Mouse (Mus musculus): ENCODE measurements around the gene Zfyve28. TPM values are rescaled to one million over a fixed set of nuclear protein-coding genes. Genes with fewer than 3 reads are reported as not detected.

The Zfyve28 gene
- polyA plus RNA-seq, 1 experiment from 2014 or later: 0.62 TPM

- Histone ChIP-seq H3K27ac (ENCODE audit: low read length) (no peak overlapping the region), H3K4me2 (replicated peaks; ENCODE audit: low read depth, low read length) (peak overlapping the region; percentile 54; the same call in 1 of the 2 replicates), H3K36me3 (ENCODE audit: control insufficient read depth, insufficient read depth, low read length) (no peaks in the 10 kb centered on the region), H3K9ac (replicated peaks; ENCODE audit: low read depth, low read length) (no peak overlapping the region), H3K4me3 (ENCODE audit: low read depth, low read length) (no peak overlapping the region), H3K9me3 (ENCODE audit: control insufficient read depth, low read depth, low read length) (no peaks in the 10 kb centered on the region), H3K27me3 (ENCODE audit: control insufficient read depth, insufficient read depth, low read length) (no peaks in the 10 kb centered on the region), H3K4me1 (ENCODE audit: control insufficient read depth, insufficient read depth, low read length) (peaks cover 7% of the 10 kb centered on the region; the same call in 1 of the 2 replicates)
- ATAC-seq (ENCODE audit: insufficient number of reproducible peaks, insufficient read depth, low FRiP score, low read depth): no peak
- WGBS: 31% methylated on average over 4 of the region's 4 CpGs
Measured at GRCm38 (mm10) chr5:34326249-34326691, 38.0 kb upstream of the Zfyve28 start.

- Histone ChIP-seq H3K4me2 (replicated peaks; ENCODE audit: low read depth, low read length) (no peak overlapping the region), H3K4me1 (ENCODE audit: control insufficient read depth, insufficient read depth, low read length) (peaks cover 7% of the 10 kb centered on the region; the same call in 1 of the 2 replicates), H3K9ac (replicated peaks; ENCODE audit: low read depth, low read length) (no peak overlapping the region), H3K4me3 (ENCODE audit: low read depth, low read length) (no peak overlapping the region), H3K36me3 (ENCODE audit: control insufficient read depth, insufficient read depth, low read length) (no peaks in the 10 kb centered on the region), H3K9me3 (ENCODE audit: control insufficient read depth, low read depth, low read length) (no peaks in the 10 kb centered on the region), H3K27ac (ENCODE audit: low read length) (no peak overlapping the region), H3K27me3 (ENCODE audit: control insufficient read depth, insufficient read depth, low read length) (no peaks in the 10 kb centered on the region)
- ATAC-seq (ENCODE audit: insufficient number of reproducible peaks, insufficient read depth, low FRiP score, low read depth): no peak
Measured at GRCm38 (mm10) chr5:34325286-34325685, 37.0 kb upstream of the Zfyve28 start.

GRCm38 (mm10) chr5:34321236-34321635, 33.0 kb upstream of the Zfyve28 start:
- WGBS: 80% methylated on average over 4 of the region's 4 CpGs
- H3K36me3 ChIP-seq (ENCODE audit: control insufficient read depth, insufficient read depth, low read length): no peaks in the 10 kb centered on the region
- no peak overlapping the region for H3K4me2 ChIP-seq (replicated peaks; ENCODE audit: low read depth, low read length)
- H3K4me1 ChIP-seq (ENCODE audit: control insufficient read depth, insufficient read depth, low read length): peaks cover 4% of the 10 kb centered on the region; the same call in 1 of the 2 replicates
- no peak for ATAC-seq (ENCODE audit: insufficient number of reproducible peaks, insufficient read depth, low FRiP score, low read depth)
- H3K27ac ChIP-seq (ENCODE audit: low read length): no peak overlapping the region
- no peaks in the 10 kb centered on the region for H3K27me3 ChIP-seq (ENCODE audit: control insufficient read depth, insufficient read depth, low read length)
- no peak overlapping the region for H3K4me3 ChIP-seq (ENCODE audit: low read depth, low read length)
- no peaks in the 10 kb centered on the region for H3K9me3 ChIP-seq (ENCODE audit: control insufficient read depth, low read depth, low read length)
- no peak overlapping the region for H3K9ac ChIP-seq (replicated peaks; ENCODE audit: low read depth, low read length)

- ATAC-seq (ENCODE audit: insufficient number of reproducible peaks, insufficient read depth, low FRiP score, low read depth): no peak
- Histone ChIP-seq H3K4me2 (replicated peaks; ENCODE audit: low read depth, low read length) (no peak overlapping the region), H3K27me3 (ENCODE audit: control insufficient read depth, insufficient read depth, low read length) (no peaks in the 10 kb centered on the region), H3K27ac (ENCODE audit: low read length) (no peak overlapping the region), H3K4me3 (ENCODE audit: low read depth, low read length) (no peak overlapping the region), H3K9ac (replicated peaks; ENCODE audit: low read depth, low read length) (no peak overlapping the region), H3K4me1 (ENCODE audit: control insufficient read depth, insufficient read depth, low read length) (no peaks in the 10 kb centered on the region), H3K36me3 (ENCODE audit: control insufficient read depth, insufficient read depth, low read length) (no peaks in the 10 kb centered on the region), H3K9me3 (ENCODE audit: control insufficient read depth, low read depth, low read length) (no peaks in the 10 kb centered on the region)
- 55% methylated on average over 2 of the region's 2 CpGs for WGBS
Measured at GRCm38 (mm10) chr5:34319491-34320034, 31.3 kb upstream of the Zfyve28 start.

- Histone ChIP-seq H3K4me2 (replicated peaks; ENCODE audit: low read depth, low read length) (no peak overlapping the region), H3K9ac (replicated peaks; ENCODE audit: low read depth, low read length) (no peak overlapping the region), H3K36me3 (ENCODE audit: control insufficient read depth, insufficient read depth, low read length) (no peaks in the 10 kb centered on the region), H3K27me3 (ENCODE audit: control insufficient read depth, insufficient read depth, low read length) (no peaks in the 10 kb centered on the region), H3K4me3 (ENCODE audit: low read depth, low read length) (no peak overlapping the region), H3K9me3 (ENCODE audit: control insufficient read depth, low read depth, low read length) (no peaks in the 10 kb centered on the region), H3K27ac (ENCODE audit: low read length) (no peak overlapping the region), H3K4me1 (ENCODE audit: control insufficient read depth, insufficient read depth, low read length) (no peaks in the 10 kb centered on the region)
- ATAC-seq (ENCODE audit: insufficient number of reproducible peaks, insufficient read depth, low FRiP score, low read depth): no peak
- WGBS: 74% methylated on average over 3 of the region's 3 CpGs
Measured at GRCm38 (mm10) chr5:34309016-34309415, 20.8 kb upstream of the Zfyve28 start.

- WGBS: 77% methylated on average over 7 of the region's 7 CpGs
- no peaks in the 10 kb centered on the region for H3K27me3 ChIP-seq (ENCODE audit: control insufficient read depth, insufficient read depth, low read length)
- H3K9ac ChIP-seq (replicated peaks; ENCODE audit: low read depth, low read length): no peak overlapping the region
- no peak overlapping the region for H3K27ac ChIP-seq (ENCODE audit: low read length)
- no peak overlapping the region for H3K4me2 ChIP-seq (replicated peaks; ENCODE audit: low read depth, low read length)
- no peaks in the 10 kb centered on the region for H3K9me3 ChIP-seq (ENCODE audit: control insufficient read depth, low read depth, low read length)
- H3K36me3 ChIP-seq (ENCODE audit: control insufficient read depth, insufficient read depth, low read length): no peaks in the 10 kb centered on the region
- no peaks in the 10 kb centered on the region for H3K4me1 ChIP-seq (ENCODE audit: control insufficient read depth, insufficient read depth, low read length)
- no peak for ATAC-seq (ENCODE audit: insufficient number of reproducible peaks, insufficient read depth, low FRiP score, low read depth)
- no peak overlapping the region for H3K4me3 ChIP-seq (ENCODE audit: low read depth, low read length)
Measured at GRCm38 (mm10) chr5:34302377-34302776, 14.1 kb upstream of the Zfyve28 start.

- no peaks in the 10 kb centered on the region for H3K27me3 ChIP-seq (ENCODE audit: control insufficient read depth, insufficient read depth, low read length)
- H3K27ac ChIP-seq (ENCODE audit: low read length): no peak overlapping the region
- no peak overlapping the region for H3K4me3 ChIP-seq (ENCODE audit: low read depth, low read length)
- no peaks in the 10 kb centered on the region for H3K4me1 ChIP-seq (ENCODE audit: control insufficient read depth, insufficient read depth, low read length)
- 83% methylated on average over 10 of the region's 10 CpGs for WGBS
- ATAC-seq (ENCODE audit: insufficient number of reproducible peaks, insufficient read depth, low FRiP score, low read depth): no peak
- H3K36me3 ChIP-seq (ENCODE audit: control insufficient read depth, insufficient read depth, low read length): no peaks in the 10 kb centered on the region
- H3K4me2 ChIP-seq (replicated peaks; ENCODE audit: low read depth, low read length): no peak overlapping the region
- H3K9ac ChIP-seq (replicated peaks; ENCODE audit: low read depth, low read length): no peak overlapping the region
- no peaks in the 10 kb centered on the region for H3K9me3 ChIP-seq (ENCODE audit: control insufficient read depth, low read depth, low read length)
Measured at GRCm38 (mm10) chr5:34298937-34299535, 10.8 kb upstream of the Zfyve28 start.

GRCm38 (mm10) chr5:34298061-34298460, 9.8 kb upstream of the Zfyve28 start:
- H3K4me1 ChIP-seq (ENCODE audit: control insufficient read depth, insufficient read depth, low read length): no peaks in the 10 kb centered on the region
- no peaks in the 10 kb centered on the region for H3K36me3 ChIP-seq (ENCODE audit: control insufficient read depth, insufficient read depth, low read length)
- no peak for ATAC-seq (ENCODE audit: insufficient number of reproducible peaks, insufficient read depth, low FRiP score, low read depth)
- no peak overlapping the region for H3K27ac ChIP-seq (ENCODE audit: low read length)
- no peak overlapping the region for H3K9ac ChIP-seq (replicated peaks; ENCODE audit: low read depth, low read length)
- H3K4me3 ChIP-seq (ENCODE audit: low read depth, low read length): no peak overlapping the region
- 49% methylated on average over 4 of the region's 4 CpGs for WGBS
- H3K9me3 ChIP-seq (ENCODE audit: control insufficient read depth, low read depth, low read length): no peaks in the 10 kb centered on the region
- no peaks in the 10 kb centered on the region for H3K27me3 ChIP-seq (ENCODE audit: control insufficient read depth, insufficient read depth, low read length)
- no peak overlapping the region for H3K4me2 ChIP-seq (replicated peaks; ENCODE audit: low read depth, low read length)

- no peaks in the 10 kb centered on the region for H3K36me3 ChIP-seq (ENCODE audit: control insufficient read depth, insufficient read depth, low read length)
- ATAC-seq (ENCODE audit: insufficient number of reproducible peaks, insufficient read depth, low FRiP score, low read depth): no peak
- 0 out of 2 replicates have a peak, but pooled peaks cover 2% of the 10 kb centered on the region for H3K27me3 ChIP-seq (ENCODE audit: control insufficient read depth, insufficient read depth, low read length)
- no peak overlapping the region for H3K27ac ChIP-seq (ENCODE audit: low read length)
- H3K9ac ChIP-seq (replicated peaks; ENCODE audit: low read depth, low read length): no peak overlapping the region
- no peak overlapping the region for H3K4me2 ChIP-seq (replicated peaks; ENCODE audit: low read depth, low read length)
- no peaks in the 10 kb centered on the region for H3K9me3 ChIP-seq (ENCODE audit: control insufficient read depth, low read depth, low read length)
- 94% methylated on average over 2 of the region's 2 CpGs for WGBS
- H3K4me1 ChIP-seq (ENCODE audit: control insufficient read depth, insufficient read depth, low read length): no peaks in the 10 kb centered on the region
- H3K4me3 ChIP-seq (ENCODE audit: low read depth, low read length): no peak overlapping the region
Measured at GRCm38 (mm10) chr5:34295141-34295540, 6.9 kb upstream of the Zfyve28 start.

Measured in stomach, embryonic 14.5 days (tissue).